Mouse (Mus musculus): ENCODE measurements around the gene Cysltr1.

The Cysltr1 gene

DNA sequence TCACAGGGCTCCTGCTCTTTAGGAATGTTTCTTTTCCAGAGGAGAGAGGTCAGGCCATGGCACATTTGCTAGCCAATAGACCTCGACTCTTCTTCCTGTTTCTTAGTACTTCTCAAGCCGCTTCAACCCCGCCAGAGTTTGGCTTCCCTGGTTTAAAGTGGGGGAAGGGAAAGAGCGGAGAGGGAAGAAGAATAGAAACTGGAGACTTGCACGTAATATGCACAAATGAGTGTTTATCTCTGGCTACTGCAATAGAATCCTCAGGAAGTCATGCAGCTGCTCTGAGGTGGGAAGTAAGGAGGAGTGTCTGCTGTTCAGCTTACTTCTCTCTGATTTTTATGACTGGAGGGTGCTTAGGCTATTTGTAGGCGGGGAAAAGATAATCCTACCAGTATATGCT, at the start of gene Cysltr1:
TSS of gene Cysltr1 (minus strand) at position 294 of the 400 bp plus-strand sequence.
- no peak for DNase-seq

GRCm38 (mm10) chrX:106634799-106635541, 31.5 kb upstream of the Cysltr1 start:
- no peak for DNase-seq

GRCm38 (mm10) chrX:106633543-106633942, 30.1 kb upstream of the Cysltr1 start:
- DNase-seq = no peak

- DNase-seq = no peak
Observed at GRCm38 (mm10) chrX:106628514-106628913, 25.0 kb upstream of the Cysltr1 start.

DNA sequence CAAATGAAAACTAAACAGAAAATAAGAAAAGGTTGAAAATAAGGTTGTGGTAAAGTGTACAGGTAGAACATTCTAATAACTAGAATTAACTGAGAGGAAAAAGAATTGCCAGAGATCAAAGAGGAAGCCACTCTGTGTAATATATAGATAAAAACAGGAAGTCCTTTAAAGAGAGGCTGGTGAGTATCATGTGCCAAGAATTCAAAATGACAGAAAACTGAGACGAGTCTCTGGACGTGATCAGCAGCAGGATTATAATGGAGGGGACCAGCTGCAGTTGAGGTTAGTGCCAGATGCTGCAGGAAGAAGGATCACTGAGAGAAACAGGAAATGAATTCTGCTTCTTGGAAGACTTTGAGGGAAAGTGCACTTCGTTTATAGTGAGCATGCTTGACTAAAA, 20.2 kb upstream of the Cysltr1 start:
- DNase-seq = no peak

DNA sequence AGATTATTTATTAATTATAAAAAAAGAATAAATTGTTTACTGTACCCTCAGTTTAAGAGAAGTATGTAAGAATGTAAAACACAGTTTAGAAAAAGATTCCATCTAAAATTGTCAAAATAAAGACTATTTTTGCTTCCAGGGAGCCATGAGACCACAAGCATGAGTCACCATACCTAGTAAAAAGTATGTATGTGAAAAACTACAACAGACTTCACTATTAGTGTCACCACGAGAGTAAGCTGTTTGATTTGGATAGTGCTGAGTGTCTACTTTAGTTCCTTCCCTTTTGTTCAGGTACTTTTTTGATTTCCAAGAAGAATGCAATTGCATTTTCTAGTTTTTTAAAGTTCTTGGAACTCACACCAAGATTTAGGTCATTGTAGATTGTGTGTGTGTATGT, 19.0 kb upstream of the Cysltr1 start:
- DNase-seq = no peak

GRCm38 (mm10) chrX:106602574-106603258, 763 bp downstream of the Cysltr1 start:
- DNase-seq = no peak

- no peak for DNase-seq
Observed at GRCm38 (mm10) chrX:106595904-106596303, 7.6 kb downstream of the Cysltr1 start.

GRCm38 (mm10) chrX:106593914-106594313, 9.6 kb downstream of the Cysltr1 start:
- no peak for DNase-seq

DNA sequence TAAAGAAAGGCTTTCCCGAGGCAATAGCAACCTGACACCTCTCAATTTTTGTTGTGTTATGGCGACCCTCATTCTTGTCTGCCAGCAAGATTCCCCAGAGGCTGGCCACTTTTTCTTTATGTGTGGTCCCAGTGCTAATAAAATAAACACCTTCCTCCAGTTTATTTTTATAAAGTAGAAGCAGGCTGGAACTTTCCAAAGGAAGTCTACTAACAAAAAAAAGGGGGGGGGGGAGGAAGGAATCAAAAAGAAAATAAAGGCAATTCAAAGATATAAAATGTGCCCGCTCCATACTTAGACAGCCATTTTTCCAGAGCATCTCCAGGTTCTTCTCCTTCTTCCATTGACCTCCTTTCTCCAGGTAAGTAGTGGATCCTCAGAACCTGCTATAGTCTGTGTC, 20.6 kb downstream of the Cysltr1 start, which contains the start of gene Gm5127:
TSS of gene Gm5127 (plus strand) at position 301 of the 400 bp plus-strand sequence.
- DNase-seq = no peak

DNA sequence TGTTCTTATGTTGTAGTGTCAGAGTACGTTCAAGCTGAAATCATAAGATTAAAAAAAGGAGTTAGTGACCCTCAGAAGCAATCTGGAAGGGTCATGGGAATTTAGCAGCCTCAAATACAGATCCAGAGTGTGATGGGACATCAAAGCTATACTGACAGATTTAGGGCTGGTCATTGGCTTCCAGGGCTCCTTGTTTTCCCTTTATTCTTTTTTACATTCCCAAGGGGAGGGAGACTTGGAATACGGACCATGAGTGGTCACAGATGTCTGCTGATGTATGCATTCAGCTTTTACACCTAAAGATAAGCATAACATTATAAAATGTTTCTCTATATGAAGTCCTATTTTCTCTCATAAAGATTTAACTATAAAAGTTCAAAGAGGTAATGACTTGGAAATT, 21.3 kb downstream of the Cysltr1 start:
- DNase-seq = no peak

- DNase-seq = no peak
Observed at GRCm38 (mm10) chrX:106580410-106580809, 23.1 kb downstream of the Cysltr1 start.

- DNase-seq = no peak
Observed at GRCm38 (mm10) chrX:106578966-106579365, 24.5 kb downstream of the Cysltr1 start.

- DNase-seq = no peak
Observed at GRCm38 (mm10) chrX:106555457-106555856, 48.0 kb downstream of the Cysltr1 start.

DNA sequence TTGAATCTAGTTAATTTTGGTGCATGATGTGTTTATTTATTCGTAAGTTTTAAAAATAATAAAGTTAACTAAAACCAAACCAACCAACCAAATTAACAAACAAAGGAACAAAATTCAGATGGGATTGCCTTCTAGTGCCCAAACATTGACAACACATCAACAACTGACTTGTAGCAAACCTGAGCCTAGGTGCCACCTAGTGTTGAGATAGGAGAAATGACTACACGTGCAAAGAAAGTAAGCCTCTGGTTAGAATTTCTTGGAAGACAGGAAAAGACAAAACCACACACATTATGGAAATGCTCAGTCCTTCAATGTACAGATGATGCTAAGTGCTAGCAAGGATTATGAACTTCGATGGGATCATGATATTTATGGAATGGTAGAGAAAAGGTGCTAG, 67.1 kb downstream of the Cysltr1 start:
- no peak for DNase-seq
